Mouse (Mus musculus) urinary bladder, adult 2 months (tissue): ENCODE measurements around the gene Mup7. TPM values are rescaled to one million over a fixed set of nuclear protein-coding genes. Genes with fewer than 3 reads are reported as not detected.
"Not testable (repeated sequence)": the region's sequence is repeated elsewhere in the genome, so short reads cannot be mapped to it uniquely, and the experiment has no call there.

Experiments
- DNase-seq: peaks from one replicate; pipeline ENCODE4 v3.0.0; 2022; ENCODE audit warnings: low spot score
- polyA plus RNA-seq: library from polyadenylated mRNA; depleted of rRNA; stranded (reverse); fragments of >200 nt; gene quantifications from 2 replicates; pipeline ENCODE4 v1.2.3, GENCODE M21; 2012; rRNA removed

The Mup7 gene
- not detected in 2 replicates for polyA plus RNA-seq

- not testable (repeated sequence) for DNase-seq
These were observed at the start of gene Mup7 for GRCm38 (mm10) chr4:60070375-60070774. Gene Mup7, minus strand, starts transcription at chr4:60070475.

- DNase-seq, result not testable (repeated sequence)
These were observed 9.6 kb upstream of the Mup7 start for GRCm38 (mm10) chr4:60079865-60080264.

GRCm38 (mm10) chr4:60029334-60030111, 40.8 kb downstream of the Mup7 start:
- DNase-seq, result not testable (repeated sequence)

GRCm38 (mm10) chr4:60020141-60020540, 50.1 kb downstream of the Mup7 start:
- DNase-seq, result not testable (repeated sequence)

Other genes with a start within 250 kb of the Mup7 start
- 0.97 and 1.3 TPM in 2 replicates for gene Slc46a2, start 155.4 kb downstream of the Mup7 start, polyA plus RNA-seq
- gene Mup4, start 109.8 kb downstream of the Mup7 start, polyA plus RNA-seq, result not detected in 2 replicates
- not detected in 2 replicates for gene Mup6, start 106.2 kb downstream of the Mup7 start, polyA plus RNA-seq
- gene Mup2, start 83.8 kb upstream of the Mup7 start, polyA plus RNA-seq, result not detected in 2 replicates
- not detected in 2 replicates for gene Mup8, start 152.1 kb upstream of the Mup7 start, polyA plus RNA-seq